Mouse (Mus musculus) olfactory bulb, adult 2 months (tissue): ENCODE data around the gene Gzme.
"Not testable (repeated sequence)": the region's sequence is repeated elsewhere in the genome, so short reads cannot be mapped to it uniquely, and the experiment has no call there.

Source experiments
- CTCF ChIP-seq: fragments of 200-500 bp; IDR thresholded peaks from 2 replicates; pipeline ENCODE4 v1.5.1; 2012; ENCODE audit warnings: low read depth, mild to moderate bottlenecking, low read length, moderate library complexity; ENCODE audit not compliant: insufficient read depth
- POLR2A ChIP-seq: fragments of 200-500 bp; IDR thresholded peaks from 2 replicates; pipeline ENCODE4 v1.6.1; 2012; ENCODE audit warnings: mild to moderate bottlenecking, low read depth, low read length, moderate library complexity; ENCODE audit not compliant: insufficient read depth

- TF ChIP-seq CTCF, POLR2A: not testable (repeated sequence)
These were observed 39.1 kb upstream of the Gzme start, which contains the start of gene Gzmg for GRCm38 (mm10) chr14:56159479-56159878.
